Mouse (Mus musculus) bone marrow, adult 2 months (tissue): ENCODE data around the gene Siva1.

Experiments
- CTCF ChIP-seq: fragments of 200-500 bp; IDR thresholded peaks from 2 replicates; pipeline ENCODE4 v1.5.1; 2011; ENCODE audit warnings: low read length, control low read depth; ENCODE audit not compliant: control insufficient read depth, insufficient read depth
- POLR2A ChIP-seq: fragments of 200-500 bp; IDR thresholded peaks from 2 replicates; pipeline ENCODE4 v1.6.1; 2011; ENCODE audit warnings: low read depth, mild to moderate bottlenecking, control low read depth, low read length, borderline replicate concordance; ENCODE audit not compliant: control insufficient read depth

DNA sequence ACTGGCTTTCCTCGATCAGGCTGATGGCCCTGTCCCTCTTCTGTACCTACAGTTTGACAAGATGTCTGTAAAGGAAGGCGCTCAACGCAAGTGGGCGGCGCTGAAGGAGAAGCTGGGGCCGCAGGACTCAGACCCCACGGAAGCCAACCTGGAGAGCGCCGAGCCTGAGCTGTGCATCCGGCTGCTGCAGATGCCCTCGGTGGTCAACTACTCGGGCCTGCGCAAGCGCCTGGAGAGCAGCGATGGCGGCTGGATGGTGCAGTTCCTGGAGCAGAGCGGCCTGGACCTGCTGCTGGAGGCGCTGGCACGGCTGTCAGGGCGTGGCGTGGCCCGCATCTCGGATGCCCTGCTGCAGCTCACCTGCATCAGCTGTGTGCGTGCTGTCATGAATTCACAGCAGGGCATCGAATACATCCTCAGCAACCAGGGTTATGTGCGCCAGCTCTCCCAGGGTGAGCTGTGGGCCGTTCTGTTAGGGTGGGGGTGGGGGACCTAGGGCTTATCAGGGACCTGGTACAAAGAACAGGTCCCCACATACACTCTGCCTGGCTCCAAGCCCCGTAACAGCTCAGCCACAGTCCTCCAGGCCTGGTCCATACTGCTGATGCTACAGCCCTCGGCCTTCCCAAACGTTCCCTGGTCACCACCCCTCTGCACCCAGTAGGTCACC, 44.4 kb upstream of the Siva1 start:
- TF ChIP-seq CTCF (no peak), POLR2A (no peak)
